Mouse (Mus musculus) CH12.LX (cell line): Measurements from ENCODE around the gene Mcrip1. TPM values are rescaled to one million over a fixed set of nuclear protein-coding genes. Genes with fewer than 3 reads are reported as not detected.

Experiments
- DNase-seq: peaks from one replicate; pipeline ENCODE4 v3.0.0-alpha.2; 2013; ENCODE audit errors: extremely low read depth
- H3K27ac ChIP-seq: 2 replicates; pipeline ENCODE4 v1.5.1; 2012; ENCODE audit warnings: low read depth, mild to moderate bottlenecking, control low read depth, moderate library complexity; ENCODE audit not compliant: insufficient read depth
- H3K27me3 ChIP-seq: replicated peaks from 2 replicates; pipeline ENCODE3; 2012; ENCODE audit warnings: inconsistent platforms
- H3K36me3 ChIP-seq, 2 experiments: replicated peaks in 1 of 2; 2 replicates each; pipeline versions ENCODE3 to v1.6.1; 2012; ENCODE audit warnings: inconsistent platforms in 1 of 2, low read length in 1 of 2, mild to moderate bottlenecking in 1 of 2, mixed read lengths in 1 of 2, moderate library complexity in 1 of 2; ENCODE audit not compliant: control insufficient read depth in 1 of 2, insufficient read depth in 1 of 2
- H3K4me1 ChIP-seq, 2 experiments: 2 replicates each; pipeline ENCODE4 v1.6.1; 2012; ENCODE audit warnings: inconsistent platforms in 1 of 2, moderate library complexity in 1 of 2; ENCODE audit not compliant: insufficient read depth in 2 of 2, control insufficient read depth in 1 of 2
- H3K4me2 ChIP-seq: 2 replicates; pipeline ENCODE4 v1.6.1; 2012; ENCODE audit warnings: low read depth, mild to moderate bottlenecking, control low read depth; ENCODE audit not compliant: poor library complexity, insufficient read depth, severe bottlenecking
- H3K4me3 ChIP-seq, 3 experiments: fragments of 150-350 bp in 1 of 3; sonication (generic) in 1 of 3; replicated peaks in 1 of 3; 2 replicates each; pipeline versions ENCODE3 to v1.5.1; 2011 to 2012; ENCODE audit warnings: low read depth in 2 of 3, low read length in 2 of 3, mild to moderate bottlenecking in 2 of 3, moderate library complexity in 2 of 3, control low read depth in 1 of 3, improper control_type of control experiment in 1 of 3, inconsistent platforms in 1 of 3, mixed read lengths in 1 of 3; ENCODE audit not compliant: poor library complexity in 1 of 3
- H3K79me2 ChIP-seq: replicated peaks from 2 replicates; pipeline ENCODE4 v1.6.1; 2012; ENCODE audit warnings: mild to moderate bottlenecking, moderate library complexity; ENCODE audit not compliant: control insufficient read depth, poor library complexity, insufficient read depth, severe bottlenecking; ENCODE audit errors: extremely low read depth
- H3K9ac ChIP-seq: 2 replicates; pipeline ENCODE4 v1.6.1; 2012; ENCODE audit warnings: low read depth, mild to moderate bottlenecking, control low read depth, moderate library complexity; ENCODE audit not compliant: insufficient read depth
- H3K9me3 ChIP-seq: replicated peaks from 2 replicates; pipeline ENCODE3; 2012; ENCODE audit warnings: low read length, inconsistent platforms, mixed read lengths
- E2F4 ChIP-seq: IDR thresholded peaks from 2 replicates; pipeline ENCODE4 v1.6.1; 2011; ENCODE audit warnings: low read depth, low read length, improper control_type of control experiment; ENCODE audit not compliant: insufficient replicate concordance
- ELF1 ChIP-seq: IDR thresholded peaks from 2 replicates; pipeline ENCODE4 v1.6.1; 2014; ENCODE audit warnings: low read depth, mild to moderate bottlenecking, inconsistent platforms, low read length, improper control_type of control experiment
- MAFK ChIP-seq: IDR thresholded peaks from 2 replicates; pipeline ENCODE4 v1.6.1; 2011; ENCODE audit warnings: low read length, improper control_type of control experiment; ENCODE audit not compliant: insufficient replicate concordance
- MAZ ChIP-seq: IDR thresholded peaks from 2 replicates; pipeline ENCODE4 v1.6.1; 2012; ENCODE audit warnings: low read depth, mild to moderate bottlenecking, inconsistent platforms, low read length, improper control_type of control experiment, moderate library complexity
- MEF2A ChIP-seq: IDR thresholded peaks from 2 replicates; pipeline ENCODE4 v1.6.1; 2014; ENCODE audit warnings: low read depth, mild to moderate bottlenecking, inconsistent platforms, low read length, improper control_type of control experiment, borderline replicate concordance
- POLR2AphosphoS2 ChIP-seq: IDR thresholded peaks from 2 replicates; pipeline ENCODE4 v1.6.1; 2011; ENCODE audit warnings: low read depth, low read length, improper control_type of control experiment
- SIN3A ChIP-seq: IDR thresholded peaks from 2 replicates; pipeline ENCODE4 v1.6.1; 2012; ENCODE audit warnings: low read length, improper control_type of control experiment, inconsistent platforms
- TBP ChIP-seq: conservative IDR thresholded peaks from 2 replicates; pipeline ENCODE4 v1.6.1; 2011; ENCODE audit warnings: low read depth, low read length, improper control_type of control experiment
- UBTF ChIP-seq: IDR thresholded peaks from 2 replicates; pipeline ENCODE4 v1.6.1; 2012; ENCODE audit warnings: low read depth, mild to moderate bottlenecking, inconsistent platforms, low read length, improper control_type of control experiment, moderate library complexity
- USF2 ChIP-seq: conservative IDR thresholded peaks from 2 replicates; pipeline ENCODE4 v1.6.1; 2011; ENCODE audit warnings: low read depth, low read length, improper control_type of control experiment
- ZKSCAN1 ChIP-seq: IDR thresholded peaks from 2 replicates; pipeline ENCODE4 v1.6.1; 2012; ENCODE audit warnings: low read depth, inconsistent platforms, low read length, improper control_type of control experiment, borderline replicate concordance
- ZMIZ1 ChIP-seq: IDR thresholded peaks from 2 replicates; pipeline ENCODE4 v1.6.1; 2012; ENCODE audit warnings: low read depth, mild to moderate bottlenecking, inconsistent platforms, low read length, improper control_type of control experiment
- ZNF384 ChIP-seq: IDR thresholded peaks from 2 replicates; pipeline ENCODE4 v1.6.1; 2012; ENCODE audit warnings: low read depth, low read length, improper control_type of control experiment, inconsistent platforms
- dilution Hi-C: fragments of 300-500 bp; cut with MboI; formaldehyde crosslinking; loops from 2 replicates; pipeline ENCODE4 v1.14.3; 2020; ENCODE audit warnings: low sequenced_read_pairs; ENCODE audit not compliant: extremely low pct_unique_long_range_greater_than_20kb, extremely low pct_ligation_motif_present
- in situ Hi-C: fragments of 300-500 bp; cut with MboI; formaldehyde crosslinking; loops from 3 replicates; pipeline ENCODE4 v1.14.3; 2019; ENCODE audit warnings: low sequenced_read_pairs, low pct_ligation_motif_present, low pct_unique_long_range_greater_than_20kb, mixed read lengths
- polyA plus RNA-seq: library from polyadenylated mRNA; unstranded; fragments of >175 nt; gene quantifications from 2 replicates; pipeline ENCODE4 v1.2.1, GENCODE M21; 2012; ENCODE audit warnings: low read depth; ENCODE audit not compliant: insufficient read length
- total RNA-seq, 2 experiments: library from RNA; depleted of rRNA; stranded (reverse); fragments of 300-350 nt in 1 of 2; fragments of >200 nt in 1 of 2; gene quantifications; 2 replicates each; pipeline ENCODE4 v1.2.3; 2012 to 2014

The Mcrip1 gene
- total and polyA plus RNA-seq, 3 experiments = 39.6 to 66.5 (median 46.2) TPM

GRCm38 (mm10) chr11:120572417-120572751 is 22.9 kb upstream of the Mcrip1 start:
- in situ Hi-C loops = no loop called here

GRCm38 (mm10) chr11:120571754-120572416 is 22.4 kb upstream of the Mcrip1 start:
- peaks cover 36 to 48% of the 10 kb centered on the region in 2 experiments for H3K36me3 ChIP-seq
- H3K27me3 ChIP-seq = no peaks in the 10 kb centered on the region
- peak overlapping the region; percentile 78 for H3K9ac ChIP-seq
- in situ Hi-C loops (no loop called here), dilution Hi-C loops (no loop called here)
- DNase-seq = no peak
- H3K27ac ChIP-seq = peak overlapping the region; percentile 55
- peak overlapping the region; percentile 79 for H3K4me2 ChIP-seq
- H3K9me3 ChIP-seq = no peaks in the 10 kb centered on the region
- peak overlapping the region; percentile 81 to 93 (median 91) for H3K4me3 ChIP-seq
- TF ChIP-seq UBTF (0 out of 2 replicates have a peak, but pooled peaks have one; percentile 13), MAFK (no peak), SIN3A (peak; percentile 28; the same call in 1 of the 2 replicates), POLR2AphosphoS2 (no peak)
- H3K4me1 ChIP-seq = peaks cover 4 to 46% of the 10 kb centered on the region in 2 experiments
- H3K79me2 ChIP-seq = peaks cover 46% of the 10 kb centered on the region

More at GRCm38 (mm10) chr11:120572417-120572751, 22.9 kb upstream of the Mcrip1 start:
- Histone ChIP-seq H3K4me2 (peak overlapping the region; percentile 79), H3K27ac (peak overlapping the region; percentile 55), H3K9me3 (no peaks in the 10 kb centered on the region), H3K36me3 (peaks cover 36 to 48% of the 10 kb centered on the region in 2 experiments), H3K79me2 (peaks cover 41% of the 10 kb centered on the region), H3K4me1 (peaks cover 4 to 50% of the 10 kb centered on the region in 2 experiments), H3K4me3 (peak overlapping the region; percentile 81 to 93 (median 91)), H3K9ac (peak overlapping the region; percentile 78), H3K27me3 (no peaks in the 10 kb centered on the region)
- TF ChIP-seq UBTF = no peak; the same call in 1 of the 2 replicates
- TF ChIP-seq ELF1 = no peak
- no peak for TF ChIP-seq ZNF384
- TF ChIP-seq USF2 = no peak
- no peak for TF ChIP-seq MEF2A
- no peak for TF ChIP-seq ZKSCAN1
- no peak for TF ChIP-seq E2F4
- TF ChIP-seq TBP = no peak
- no peak for TF ChIP-seq MAZ
- no peak for TF ChIP-seq ZMIZ1
- dilution Hi-C loops = no loop called here
- no peak for DNase-seq
